Mouse (Mus musculus) adrenal gland, postnatal 25 days (tissue): ENCODE results near the gene Mboat2. TPM values are rescaled to one million over a fixed set of nuclear protein-coding genes. Genes with fewer than 3 reads are reported as not detected.

Source experiments
- DNase-seq: peaks from one replicate; pipeline ENCODE4 v3.0.0; 2021; ENCODE audit warnings: mixed read lengths
- total RNA-seq: library from RNA; stranded (reverse); gene quantifications from 2 replicates; pipeline ENCODE4 v1.2.3, GENCODE M21; 2021

Gene Mboat2
- total RNA-seq, 1 experiment from 2014 or later, result 21.0 TPM

- DNase-seq, result no peak
Measured at GRCm38 (mm10) chr12:24863762-24864161, 33.1 kb downstream of the Mboat2 start.

GRCm38 (mm10) chr12:24866645-24867044 lies 36.0 kb downstream of the Mboat2 start:
- no peak for DNase-seq

GRCm38 (mm10) chr12:24868694-24869093 lies 38.0 kb downstream of the Mboat2 start:
- no peak for DNase-seq

- DNase-seq, result no peak
Measured at GRCm38 (mm10) chr12:24869231-24869630, 38.6 kb downstream of the Mboat2 start.

- no peak for DNase-seq
Measured at GRCm38 (mm10) chr12:24870901-24871300, 40.2 kb downstream of the Mboat2 start.

- DNase-seq, result no peak
Measured at GRCm38 (mm10) chr12:24872264-24872663, 41.6 kb downstream of the Mboat2 start.

GRCm38 (mm10) chr12:24872689-24873088 lies 42.0 kb downstream of the Mboat2 start:
- DNase-seq, result no peak

GRCm38 (mm10) chr12:24875908-24876307 lies 45.2 kb downstream of the Mboat2 start:
- DNase-seq, result no peak

- DNase-seq, result no peak
Measured at GRCm38 (mm10) chr12:24877231-24877630, 46.6 kb downstream of the Mboat2 start.

GRCm38 (mm10) chr12:24878090-24878489 lies 47.4 kb downstream of the Mboat2 start:
- no peak for DNase-seq

- no peak for DNase-seq
Measured at GRCm38 (mm10) chr12:24878735-24879362, 48.2 kb downstream of the Mboat2 start.

GRCm38 (mm10) chr12:24879613-24880029 lies 48.9 kb downstream of the Mboat2 start:
- DNase-seq, result no peak

GRCm38 (mm10) chr12:24883279-24883678 lies 52.6 kb downstream of the Mboat2 start:
- DNase-seq, result no peak

GRCm38 (mm10) chr12:24886800-24887199 lies 56.1 kb downstream of the Mboat2 start:
- no peak for DNase-seq

GRCm38 (mm10) chr12:24889371-24890051 lies 58.8 kb downstream of the Mboat2 start:
- DNase-seq, result no peak

- DNase-seq, result no peak
Measured at GRCm38 (mm10) chr12:24890158-24890557, 59.5 kb downstream of the Mboat2 start.

GRCm38 (mm10) chr12:24890684-24891459 lies 60.2 kb downstream of the Mboat2 start:
- DNase-seq, result no peak

- DNase-seq, result no peak
Measured at GRCm38 (mm10) chr12:24892536-24892935, 61.9 kb downstream of the Mboat2 start.

- DNase-seq, result peak; percentile 32
Measured at GRCm38 (mm10) chr12:24893777-24894468, 63.2 kb downstream of the Mboat2 start.

- DNase-seq, result no peak
Measured at GRCm38 (mm10) chr12:24895352-24895751, 64.7 kb downstream of the Mboat2 start.

- no peak for DNase-seq
Measured at GRCm38 (mm10) chr12:24897354-24897753, 66.7 kb downstream of the Mboat2 start.

GRCm38 (mm10) chr12:24898226-24898625 lies 67.5 kb downstream of the Mboat2 start:
- DNase-seq, result no peak

GRCm38 (mm10) chr12:24899636-24900035 lies 69.0 kb downstream of the Mboat2 start:
- no peak for DNase-seq
